Mouse (Mus musculus) stomach, embryonic 16.5 days (tissue): ENCODE data around the gene Defb22. TPM values are rescaled to one million over a fixed set of nuclear protein-coding genes. Genes with fewer than 3 reads are reported as not detected.

ENCODE experiments used
- ATAC-seq: fragments of 200-750 bp; cut with Nextera tagmentation; 2 replicates; pipeline ENCODE4 v1.8.0; 2017; ENCODE audit warnings: moderate number of reproducible peaks, moderate TSS enrichment; ENCODE audit not compliant: insufficient read depth, low FRiP score
- H3K27ac ChIP-seq: fragments of 300-500 bp; sonication (generic); 2 replicates; pipeline ENCODE4 v1.5.1; 2014; ENCODE audit warnings: low read length
- H3K27me3 ChIP-seq: fragments of 300-500 bp; sonication (generic); 2 replicates; pipeline ENCODE4 v1.6.1; 2014; ENCODE audit warnings: low read length, control low read depth, mixed read lengths; ENCODE audit not compliant: control insufficient read depth, insufficient read depth
- H3K36me3 ChIP-seq: fragments of 300-500 bp; sonication (generic); 2 replicates; pipeline ENCODE4 v1.6.1; 2014; ENCODE audit warnings: low read length; ENCODE audit not compliant: control insufficient read depth, insufficient read depth
- H3K4me1 ChIP-seq: fragments of 300-500 bp; sonication (generic); 2 replicates; pipeline ENCODE4 v1.6.1; 2014; ENCODE audit warnings: low read length, control low read depth, mixed read lengths; ENCODE audit not compliant: control insufficient read depth, insufficient read depth
- H3K4me2 ChIP-seq: fragments of 300-500 bp; sonication (generic); 2 replicates; pipeline ENCODE4 v1.6.1; 2014; ENCODE audit warnings: low read depth, low read length, mixed read lengths
- H3K4me3 ChIP-seq: fragments of 300-500 bp; sonication (generic); replicated peaks from 2 replicates; pipeline ENCODE4 v1.5.1; 2014; ENCODE audit warnings: mild to moderate bottlenecking, low read length
- H3K9ac ChIP-seq: fragments of 300-500 bp; sonication (generic); 2 replicates; pipeline ENCODE4 v1.6.1; 2014; ENCODE audit warnings: low read length
- H3K9me3 ChIP-seq: fragments of 300-500 bp; sonication (generic); replicated peaks from 2 replicates; pipeline ENCODE4 v1.6.1; 2016; ENCODE audit warnings: low read length, control low read depth; ENCODE audit not compliant: control insufficient read depth
- WGBS: fragments of 180-500 bp; shearing (Covaris S2); extraction: QIAGEN DNeasy Blood & Tissue Kit; methylation state at CpG from one replicate; pipeline ENCODE4 v1.1.7; 2014; 5-methylcytosine and 5-hydroxymethylcytosine counted together
- polyA plus RNA-seq: library from polyadenylated mRNA; unstranded; fragments of >200 nt; fragmentation: Nextera tagmentation; extraction: Ambion mirVana; gene quantifications from 2 replicates; pipeline ENCODE4 v1.2.1, GENCODE M21; 2015

Defb22 gene
- polyA plus RNA-seq: not detected in 2 replicates

DNA sequence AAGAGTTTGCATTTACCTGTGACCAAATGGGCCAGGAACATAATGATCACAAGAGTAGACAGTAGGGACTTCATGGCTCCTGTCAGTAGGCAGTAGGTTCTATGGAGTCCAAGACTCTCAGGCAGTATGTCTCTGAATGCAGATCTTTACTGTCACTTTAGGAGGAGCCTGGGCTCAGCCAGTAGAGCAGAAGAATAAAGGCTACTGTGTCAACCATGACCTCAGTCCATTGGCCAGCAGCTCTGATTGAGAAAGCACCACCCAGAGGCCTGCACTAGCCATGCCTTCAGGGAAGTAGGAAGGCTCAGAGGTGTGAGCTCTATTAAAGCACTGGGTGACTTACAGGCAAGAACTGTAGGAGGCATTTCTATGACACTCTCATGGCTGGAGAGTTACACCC lies at the start of gene Defb22:
TSS of gene Defb22 (minus strand) at position 101 of the 400 bp plus-strand sequence.
- no peak within 1 kb of the TSS for H3K4me2 ChIP-seq
- ATAC-seq: no peak
- no peaks in the 10 kb centered on the region for H3K9me3 ChIP-seq
- H3K36me3 ChIP-seq: no peaks in the 10 kb centered on the region
- H3K27me3 ChIP-seq: no peaks in the 10 kb centered on the region
- H3K9ac ChIP-seq: no peak within 1 kb of the TSS
- H3K4me1 ChIP-seq: no peaks in the 10 kb centered on the region
- H3K27ac ChIP-seq: no peak within 1 kb of the TSS
- no peak within 1 kb of the TSS for H3K4me3 ChIP-seq

DNA sequence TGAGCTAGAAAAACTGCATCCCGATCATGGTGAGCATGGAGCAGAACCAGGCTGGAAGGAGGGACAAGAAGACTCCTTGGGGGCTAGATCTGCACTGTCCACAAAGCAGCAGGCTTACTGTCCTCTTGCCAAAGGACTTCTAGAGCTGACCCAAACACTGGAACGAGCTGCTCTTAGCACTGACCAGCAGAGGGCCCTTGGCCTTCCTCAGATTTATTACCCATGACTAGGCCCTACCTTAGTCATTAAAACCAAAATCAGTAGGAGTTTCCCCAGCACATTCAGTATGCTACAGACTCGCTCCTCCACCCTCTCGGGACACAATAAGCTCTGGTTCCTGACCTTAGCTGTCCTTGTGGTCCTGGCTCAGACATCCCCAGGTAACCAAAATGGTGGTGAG lies 28.0 kb upstream of the Defb22 start, which contains the start of gene Defb28:
TSS of gene Defb28 (plus strand) at position 275 of the 400 bp plus-strand sequence.
- no peaks in the 10 kb centered on the region for H3K36me3 ChIP-seq
- H3K9ac ChIP-seq: no peak within 1 kb of the TSS
- H3K4me1 ChIP-seq: no peaks in the 10 kb centered on the region
- no peak within 1 kb of the TSS for H3K4me2 ChIP-seq
- H3K9me3 ChIP-seq: no peaks in the 10 kb centered on the region
- no peak within 1 kb of the TSS for H3K4me3 ChIP-seq
- WGBS: 63% methylated on average over 4 of the region's 4 CpGs
- H3K27ac ChIP-seq: no peak within 1 kb of the TSS
- no peaks in the 10 kb centered on the region for H3K27me3 ChIP-seq
- no peak for ATAC-seq

DNA sequence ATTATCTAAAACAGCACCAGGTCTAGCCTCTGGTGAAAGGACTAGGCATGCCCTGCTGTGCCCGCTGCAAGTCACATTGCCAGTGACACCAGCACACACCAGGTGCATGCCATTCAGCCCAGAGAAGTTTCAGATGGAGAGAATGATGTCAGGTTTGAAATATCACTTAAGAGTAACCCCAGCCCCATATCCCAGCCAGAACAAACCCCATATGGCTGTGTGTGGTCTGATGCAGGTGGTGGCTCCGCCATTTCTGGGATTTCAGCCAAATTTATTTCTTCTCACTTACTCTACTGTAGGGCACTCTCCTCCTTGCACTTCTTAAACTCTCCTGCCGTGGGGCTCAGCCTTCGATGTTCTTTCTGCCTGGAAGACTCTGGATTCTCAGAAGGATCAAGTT lies 26.1 kb upstream of the Defb22 start:
- H3K4me2 ChIP-seq: no peak overlapping the region
- no peak overlapping the region for H3K4me3 ChIP-seq
- 54% methylated on average over 4 of the region's 4 CpGs for WGBS
- no peaks in the 10 kb centered on the region for H3K4me1 ChIP-seq
- H3K9me3 ChIP-seq: no peaks in the 10 kb centered on the region
- H3K36me3 ChIP-seq: no peaks in the 10 kb centered on the region
- no peaks in the 10 kb centered on the region for H3K27me3 ChIP-seq
- no peak for ATAC-seq
- no peak overlapping the region for H3K27ac ChIP-seq
- no peak overlapping the region for H3K9ac ChIP-seq

DNA sequence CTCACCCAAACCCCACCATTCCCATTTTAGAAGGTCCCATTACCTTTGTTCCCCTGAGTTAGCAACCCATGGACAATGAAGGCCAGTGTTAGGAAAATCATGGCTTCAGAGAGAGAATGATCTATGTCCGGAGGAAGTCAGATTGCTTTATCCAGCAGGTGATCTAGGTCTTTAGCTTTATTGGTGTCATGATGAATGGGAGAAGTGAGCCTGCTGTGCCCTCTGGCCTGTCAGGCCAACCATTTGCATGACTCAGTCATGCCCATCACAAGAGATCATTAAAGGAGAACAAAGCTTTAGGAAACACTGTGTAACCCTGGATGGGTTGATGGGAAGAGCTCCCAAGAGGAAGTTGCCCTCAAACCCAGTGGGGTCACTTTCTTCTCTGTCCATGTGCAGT lies 21.7 kb upstream of the Defb22 start, which contains the start of gene Defb26:
TSS of gene Defb26 (minus strand) at position 101 of the 400 bp plus-strand sequence.
- Histone ChIP-seq H3K9me3 (no peaks in the 10 kb centered on the region), H3K4me3 (no peak within 1 kb of the TSS), H3K4me2 (no peak within 1 kb of the TSS), H3K27me3 (no peaks in the 10 kb centered on the region), H3K9ac (no peak within 1 kb of the TSS), H3K27ac (no peak within 1 kb of the TSS), H3K36me3 (no peaks in the 10 kb centered on the region), H3K4me1 (no peaks in the 10 kb centered on the region)
- ATAC-seq: no peak
- 85% methylated on average over 1 of the region's 1 CpGs for WGBS

DNA sequence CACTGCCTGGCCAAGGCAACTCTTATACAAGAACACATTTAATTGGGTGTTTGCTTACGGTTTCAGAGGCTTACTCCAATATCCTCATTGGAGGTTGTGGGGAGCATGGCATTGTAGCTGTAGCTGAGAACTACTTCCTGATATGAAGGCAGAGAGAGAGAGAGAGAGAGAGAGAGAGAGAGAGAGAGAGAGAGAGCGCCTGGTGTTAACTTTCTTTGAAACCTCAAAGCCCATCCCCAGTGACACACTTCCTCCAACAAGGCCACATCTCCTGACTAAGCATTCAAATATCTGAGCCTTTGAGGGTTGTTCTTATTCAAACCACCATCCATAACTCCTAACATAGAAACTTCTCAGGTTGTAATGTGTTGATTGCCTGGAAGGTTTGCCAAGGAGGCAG lies 14.0 kb upstream of the Defb22 start:
- no peak overlapping the region for H3K27ac ChIP-seq
- no peaks in the 10 kb centered on the region for H3K9me3 ChIP-seq
- H3K4me3 ChIP-seq: no peak overlapping the region
- no peak for ATAC-seq
- no peaks in the 10 kb centered on the region for H3K27me3 ChIP-seq
- H3K4me1 ChIP-seq: no peaks in the 10 kb centered on the region
- WGBS: 70% methylated on average over 2 of the region's 2 CpGs
- H3K9ac ChIP-seq: no peak overlapping the region
- no peaks in the 10 kb centered on the region for H3K36me3 ChIP-seq
- H3K4me2 ChIP-seq: no peak overlapping the region

DNA sequence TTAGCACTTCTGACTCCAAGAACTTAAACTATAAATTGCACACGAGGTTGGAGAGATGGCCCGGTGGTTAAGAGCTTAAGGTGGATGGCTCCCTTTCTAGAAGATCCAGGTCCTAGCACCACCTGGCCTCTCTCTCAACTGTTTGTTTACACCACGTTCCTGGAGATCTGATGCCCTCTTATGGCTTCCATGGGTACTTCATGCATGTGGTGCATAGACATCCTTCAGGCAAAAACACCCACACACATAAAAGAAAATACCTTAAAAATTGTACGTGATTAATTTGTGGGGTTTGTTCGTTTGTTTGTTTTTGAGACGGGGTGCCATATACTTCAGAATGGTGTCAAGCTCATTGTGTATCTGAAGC lies 10.9 kb upstream of the Defb22 start:
- Histone ChIP-seq H3K9ac (no peak overlapping the region), H3K27ac (no peak overlapping the region), H3K9me3 (no peaks in the 10 kb centered on the region), H3K36me3 (no peaks in the 10 kb centered on the region), H3K4me3 (no peak overlapping the region), H3K4me2 (no peak overlapping the region), H3K27me3 (no peaks in the 10 kb centered on the region), H3K4me1 (no peaks in the 10 kb centered on the region)
- 74% methylated on average over 6 of the region's 6 CpGs for WGBS
- ATAC-seq: no peak

DNA sequence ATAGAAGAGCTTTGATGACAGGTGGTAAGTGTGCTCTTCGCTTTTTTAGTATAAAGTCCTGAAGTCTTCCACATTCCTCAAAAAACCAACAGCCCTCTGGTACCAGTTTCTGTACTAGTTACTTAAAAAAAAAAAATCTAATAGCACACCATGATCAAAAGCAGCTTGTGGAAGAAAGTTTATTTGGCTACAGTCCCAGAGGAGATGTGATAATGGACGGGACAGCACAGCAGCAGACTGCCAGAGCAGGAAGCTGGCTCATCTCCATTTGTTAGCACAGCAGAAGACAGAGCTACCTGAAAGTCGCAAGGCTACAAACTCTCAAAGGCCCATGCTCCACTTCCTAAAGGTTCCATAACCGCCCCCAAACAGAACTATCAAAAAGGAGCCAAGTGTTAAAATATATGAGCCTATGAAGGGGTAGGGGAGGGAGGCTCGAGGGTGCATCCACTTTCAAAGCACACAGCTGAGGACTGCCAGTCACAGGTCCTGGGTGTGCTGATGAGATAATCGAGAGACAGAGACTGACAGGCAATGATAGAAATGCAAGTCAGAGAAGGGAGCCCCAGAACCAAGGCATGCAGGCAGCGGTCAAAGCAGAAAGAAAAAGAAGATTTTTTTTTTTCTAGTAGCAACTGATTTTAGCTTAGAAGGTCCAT lies 10.4 kb upstream of the Defb22 start:
- Histone ChIP-seq H3K9ac (no peak overlapping the region), H3K4me1 (no peaks in the 10 kb centered on the region), H3K27ac (no peak overlapping the region), H3K36me3 (no peaks in the 10 kb centered on the region), H3K27me3 (no peaks in the 10 kb centered on the region), H3K4me2 (no peak overlapping the region), H3K4me3 (no peak overlapping the region), H3K9me3 (no peaks in the 10 kb centered on the region)
- no peak for ATAC-seq
- 65% methylated on average over 7 of the region's 7 CpGs for WGBS

DNA sequence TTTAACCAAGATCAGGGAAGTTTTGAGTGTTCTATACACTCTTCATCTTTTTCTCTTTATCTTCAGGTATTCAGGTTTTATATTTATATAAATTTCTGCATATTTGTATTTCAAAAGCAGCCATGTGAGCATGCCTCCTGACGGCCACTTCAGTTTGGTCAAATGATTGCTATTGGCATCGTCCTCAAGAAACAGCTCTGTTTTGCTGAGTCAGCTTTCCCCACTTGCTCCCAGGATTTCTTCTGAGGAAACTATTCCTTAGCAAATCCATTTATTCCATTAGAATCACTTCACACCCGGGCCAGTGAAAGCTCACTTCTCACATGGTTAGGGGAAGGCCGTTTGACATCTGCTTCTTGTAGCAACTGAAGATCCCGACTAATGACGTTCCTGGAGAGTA lies 8.1 kb upstream of the Defb22 start:
- ATAC-seq: no peak
- no peaks in the 10 kb centered on the region for H3K9me3 ChIP-seq
- H3K27me3 ChIP-seq: no peaks in the 10 kb centered on the region
- no peaks in the 10 kb centered on the region for H3K4me1 ChIP-seq
- no peak overlapping the region for H3K9ac ChIP-seq
- no peak overlapping the region for H3K4me2 ChIP-seq
- H3K27ac ChIP-seq: no peak overlapping the region
- H3K4me3 ChIP-seq: no peak overlapping the region
- no peaks in the 10 kb centered on the region for H3K36me3 ChIP-seq
- 64% methylated on average over 6 of the region's 6 CpGs for WGBS

DNA sequence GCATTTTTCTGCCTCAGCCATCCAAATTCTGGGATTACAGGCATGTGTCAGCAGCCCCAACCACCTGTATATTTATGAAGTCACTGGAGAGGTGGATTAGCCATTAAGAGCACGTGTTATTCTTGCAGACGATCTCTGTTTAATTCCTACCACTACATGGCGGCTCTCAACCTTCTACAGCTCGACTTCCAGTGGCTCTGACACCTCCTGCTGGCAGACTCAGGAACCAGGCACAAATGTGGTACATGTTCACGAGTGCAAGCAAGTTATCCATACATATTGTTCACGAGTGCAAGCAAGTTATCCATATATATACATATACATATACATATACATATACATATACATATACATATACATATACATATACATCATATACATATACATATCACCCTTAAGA lies 3.2 kb upstream of the Defb22 start:
- Histone ChIP-seq H3K4me2 (no peak overlapping the region), H3K4me3 (no peak overlapping the region), H3K9ac (no peak overlapping the region), H3K36me3 (no peaks in the 10 kb centered on the region), H3K9me3 (no peaks in the 10 kb centered on the region), H3K4me1 (no peaks in the 10 kb centered on the region), H3K27ac (no peak overlapping the region), H3K27me3 (no peaks in the 10 kb centered on the region)
- 73% methylated on average over 6 of the region's 6 CpGs for WGBS
- no peak for ATAC-seq
